Mouse (Mus musculus) ES-E14 (cell line): ENCODE measurements around the gene Unc79. TPM values are rescaled to one million over a fixed set of nuclear protein-coding genes. Genes with fewer than 3 reads are reported as not detected.
A peak's percentile ranks its signal among the peaks of the same experiment; 100 is the strongest.

Experiments
- DNase-seq: peaks from one replicate; pipeline ENCODE4 v3.0.0-alpha.2; 2013; ENCODE audit warnings: low read depth, low spot score
- H3K27ac ChIP-seq: 2 replicates; pipeline ENCODE4 v1.5.1; 2012; ENCODE audit warnings: low read depth, mild to moderate bottlenecking, low read length, moderate library complexity, mixed read lengths; ENCODE audit not compliant: poor library complexity, insufficient read depth, severe bottlenecking
- H3K36me3 ChIP-seq: 2 replicates; pipeline ENCODE4 v1.6.1; 2012; ENCODE audit warnings: mild to moderate bottlenecking, low read length, moderate library complexity, mixed read lengths; ENCODE audit not compliant: control insufficient read depth, poor library complexity, insufficient read depth, severe bottlenecking
- H3K4me1 ChIP-seq, 2 experiments: fragments of 150-350 bp in 1 of 2; sonication (generic) in 1 of 2; 2 replicates each; pipeline ENCODE4 v1.6.1; 2012; ENCODE audit warnings: low read length in 2 of 2, mild to moderate bottlenecking in 1 of 2, mixed read lengths in 1 of 2; ENCODE audit not compliant: control insufficient read depth in 2 of 2, insufficient read depth in 2 of 2, poor library complexity in 1 of 2
- H3K4me3 ChIP-seq, 2 experiments: fragments of 150-350 bp in 1 of 2; sonication (generic) in 1 of 2; 2 replicates each; pipeline ENCODE4 v1.5.1; 2012; ENCODE audit warnings: low read length in 2 of 2, low read depth in 1 of 2, mild to moderate bottlenecking in 1 of 2, mixed read lengths in 1 of 2; ENCODE audit not compliant: insufficient read depth in 1 of 2, poor library complexity in 1 of 2, severe bottlenecking in 1 of 2
- H3K9ac ChIP-seq: 2 replicates; pipeline ENCODE4 v1.6.1; 2012; ENCODE audit warnings: low read depth, mild to moderate bottlenecking, low read length, mixed read lengths; ENCODE audit not compliant: poor library complexity, insufficient read depth, severe bottlenecking
- H3K9me3 ChIP-seq: fragments of 150-350 bp; sonication (generic); 2 replicates; pipeline ENCODE4 v1.6.1; 2012; ENCODE audit warnings: low read depth, mild to moderate bottlenecking, low read length; ENCODE audit not compliant: control insufficient read depth, insufficient read depth
- CHD2 ChIP-seq: IDR thresholded peaks from 2 replicates; pipeline ENCODE4 v1.6.1; 2014; ENCODE audit warnings: mild to moderate bottlenecking, low read depth, low read length, inconsistent platforms
- HCFC1 ChIP-seq: IDR thresholded peaks from 2 replicates; pipeline ENCODE4 v1.6.1; 2012; ENCODE audit warnings: low read length, inconsistent platforms, borderline replicate concordance; ENCODE audit not compliant: insufficient read depth
- MAFK ChIP-seq: IDR thresholded peaks from 2 replicates; pipeline ENCODE4 v1.6.1; 2014; ENCODE audit warnings: mild to moderate bottlenecking, low read depth, low read length, inconsistent platforms; ENCODE audit not compliant: insufficient read depth
- ZC3H11A ChIP-seq: IDR thresholded peaks from 2 replicates; pipeline ENCODE4 v1.6.1; 2012; ENCODE audit warnings: low read depth, mild to moderate bottlenecking, inconsistent platforms, low read length, borderline replicate concordance
- ZNF384 ChIP-seq: IDR thresholded peaks from 2 replicates; pipeline ENCODE4 v1.6.1; 2012; ENCODE audit warnings: low read depth, low read length, inconsistent platforms
- in situ Hi-C, 2 experiments: fragments of 600-800 bp; cut with MboI; formaldehyde crosslinking; loops; one replicate each; pipeline ENCODE4 v1.15.1; 2025; ENCODE audit warnings: low sequenced_read_pairs in 2 of 2, inconsistent platforms in 1 of 2; ENCODE audit not compliant: unreplicated experiment in 2 of 2
- total RNA-seq: library from RNA; depleted of rRNA; stranded (reverse); fragments of 300-350 nt; gene quantifications from 2 replicates; pipeline ENCODE4 v1.2.3, GENCODE M21; 2012

Unc79 gene
- total RNA-seq, 1 experiment, result 0.36 TPM

DNA sequence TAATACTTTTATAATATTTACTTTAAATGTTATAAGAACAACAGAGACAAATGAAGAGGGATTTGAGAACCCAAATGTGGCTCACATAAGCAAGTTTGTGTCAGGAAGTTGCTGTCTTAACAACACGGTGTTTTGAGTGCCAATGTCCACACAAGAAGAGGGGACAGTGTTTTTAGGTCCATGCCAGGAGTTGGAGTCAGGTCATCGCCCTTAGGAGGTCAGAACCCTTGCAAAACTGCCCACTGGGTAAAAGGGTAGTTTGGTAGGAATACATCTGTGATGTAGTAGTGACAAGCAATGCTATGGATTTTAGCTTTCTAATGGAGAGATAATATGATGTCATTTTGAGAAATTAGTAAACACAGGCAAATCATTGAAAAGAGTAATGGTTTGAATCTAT is 201.6 kb downstream of the Unc79 start:
- H3K27ac ChIP-seq, result no peak overlapping the region
- no peaks in the 10 kb centered on the region for H3K4me1 ChIP-seq
- in situ Hi-C loops, result no loop called here
- H3K36me3 ChIP-seq, result no peaks in the 10 kb centered on the region
- DNase-seq, result no peak
- H3K4me3 ChIP-seq, result no peak overlapping the region
- TF ChIP-seq HCFC1 (no peak), MAFK (no peak), ZC3H11A (no peak)
- H3K9me3 ChIP-seq, result no peaks in the 10 kb centered on the region
- no peak overlapping the region for H3K9ac ChIP-seq

DNA sequence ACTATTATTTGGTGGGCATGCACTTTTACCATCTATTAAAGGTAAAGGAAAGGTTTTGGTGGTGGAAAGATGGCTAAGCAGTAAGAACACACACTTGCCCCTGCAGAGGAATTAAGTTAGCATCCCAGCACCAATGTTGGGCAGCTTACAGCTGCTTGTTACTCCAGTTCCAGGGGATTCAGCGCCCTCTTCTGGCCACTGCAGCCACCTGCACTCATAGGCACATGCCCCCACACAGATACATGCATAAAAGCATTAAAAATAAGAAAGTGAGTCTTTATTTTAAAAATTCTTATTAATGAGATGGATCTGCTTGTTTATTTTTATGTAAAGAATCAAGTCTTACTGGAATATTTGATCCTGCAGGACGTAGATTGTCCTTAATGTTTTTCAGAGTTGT is 206.3 kb downstream of the Unc79 start:
- TF ChIP-seq MAFK (no peak), HCFC1 (no peak), CHD2 (no peak), ZC3H11A (no peak), ZNF384 (no peak)
- in situ Hi-C loops, result no loop called here
- Histone ChIP-seq H3K27ac (no peak overlapping the region), H3K4me1 (no peaks in the 10 kb centered on the region; a peak in 1 of 4 replicates), H3K9ac (no peak overlapping the region), H3K36me3 (no peaks in the 10 kb centered on the region), H3K4me3 (no peak overlapping the region), H3K9me3 (no peaks in the 10 kb centered on the region)
- peak; percentile 20 for DNase-seq

DNA sequence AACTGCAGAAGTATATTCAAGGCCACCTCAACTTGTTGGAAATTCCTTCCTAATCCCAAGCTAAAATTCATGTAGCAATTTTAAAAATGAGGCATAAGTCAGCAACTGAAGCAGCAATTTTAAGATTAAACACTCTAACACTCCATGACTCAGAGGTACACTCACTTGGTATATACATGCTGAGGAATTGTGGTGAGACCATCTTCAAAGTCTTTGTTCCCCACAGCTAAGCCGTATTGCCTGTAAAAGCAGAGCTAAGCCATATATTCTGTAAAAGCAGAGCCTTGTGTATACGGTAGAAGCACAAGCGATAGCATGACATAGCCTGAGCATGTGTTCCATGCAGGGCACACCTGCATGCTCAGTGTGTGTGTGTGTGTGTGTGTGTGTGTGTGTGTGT is 206.7 kb downstream of the Unc79 start:
- Histone ChIP-seq H3K9ac (no peak overlapping the region), H3K4me3 (no peak overlapping the region), H3K27ac (no peak overlapping the region), H3K36me3 (no peaks in the 10 kb centered on the region), H3K9me3 (no peaks in the 10 kb centered on the region), H3K4me1 (no peaks in the 10 kb centered on the region; a peak in 1 of 4 replicates)
- no peak for DNase-seq
- TF ChIP-seq CHD2 (no peak), ZC3H11A (no peak), ZNF384 (no peak), HCFC1 (no peak), MAFK (no peak)
- in situ Hi-C loops, result no loop called here

DNA sequence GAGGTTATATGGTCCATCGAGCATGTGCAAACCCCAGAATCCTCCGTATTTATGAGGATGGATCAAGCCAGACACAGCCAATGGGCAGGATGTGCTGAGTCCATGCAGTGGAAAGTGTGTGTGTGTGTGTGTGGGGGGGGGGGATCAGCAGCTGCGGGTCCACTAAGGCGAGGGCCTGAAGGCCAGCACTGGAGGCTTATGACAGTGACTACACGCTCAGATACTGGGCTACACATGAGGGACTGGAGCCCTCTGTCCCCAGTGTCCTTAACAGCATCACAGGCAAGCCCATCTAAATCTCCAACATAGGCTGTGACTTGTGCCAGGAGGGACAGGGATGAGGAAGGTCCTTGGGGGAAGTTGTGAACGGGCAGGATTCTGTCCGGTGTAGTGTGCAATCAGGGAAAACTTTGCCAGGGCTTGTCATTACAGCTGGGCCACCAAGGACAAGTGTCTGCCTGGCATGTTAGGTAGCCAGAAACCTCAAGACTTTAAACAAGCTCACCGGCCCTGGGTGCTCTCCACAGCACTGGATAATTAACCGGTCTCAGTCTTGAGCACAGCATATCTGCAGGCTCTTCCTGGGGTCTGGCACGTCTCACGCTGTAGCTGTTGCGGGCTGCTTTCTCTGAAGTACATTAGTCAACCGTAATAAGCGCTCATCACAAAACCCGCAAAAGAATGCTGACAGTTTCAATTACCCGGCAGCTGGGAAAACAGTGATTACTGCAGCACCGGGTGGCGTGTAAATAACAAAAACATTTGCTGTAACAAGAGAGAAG is 208.7 kb downstream of the Unc79 start:
- Histone ChIP-seq H3K4me1 (no peaks in the 10 kb centered on the region; a peak in 1 of 4 replicates), H3K27ac (no peak overlapping the region), H3K9me3 (no peaks in the 10 kb centered on the region), H3K9ac (no peak overlapping the region), H3K36me3 (no peaks in the 10 kb centered on the region), H3K4me3 (no peak overlapping the region)
- in situ Hi-C loops, result no loop called here
- no peak for DNase-seq
- TF ChIP-seq MAFK (no peak), ZC3H11A (no peak), HCFC1 (no peak), ZNF384 (no peak), CHD2 (no peak)

DNA sequence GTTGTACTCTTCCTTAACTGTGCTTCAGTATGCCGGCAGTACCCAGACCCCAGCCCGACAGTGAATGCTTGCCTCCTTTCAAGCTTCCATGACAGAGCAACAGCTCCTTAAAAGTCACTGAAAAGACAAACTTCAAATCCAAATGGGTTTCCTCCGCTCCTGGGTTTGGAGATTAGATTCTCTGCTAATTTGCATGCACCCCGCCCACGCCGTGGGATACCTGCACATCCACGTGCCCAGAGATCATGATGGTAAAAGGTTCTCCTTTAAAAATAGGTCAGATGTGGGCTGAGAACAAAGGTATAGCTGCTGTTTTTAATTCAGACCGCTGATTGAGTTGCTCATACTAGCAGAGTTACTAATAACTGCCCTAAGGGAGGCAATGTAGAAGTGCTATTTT is 210.4 kb downstream of the Unc79 start:
- in situ Hi-C loops, result no loop called here
- TF ChIP-seq CHD2 (no peak), ZC3H11A (no peak), MAFK (no peak), ZNF384 (no peak), HCFC1 (no peak)
- no peak for DNase-seq

More for the DNA sequence above, 210.4 kb downstream of the Unc79 start:
- no peaks in the 10 kb centered on the region for H3K36me3 ChIP-seq
- no peak overlapping the region for H3K4me3 ChIP-seq
- no peaks in the 10 kb centered on the region for H3K9me3 ChIP-seq
- no peak overlapping the region for H3K27ac ChIP-seq
- H3K9ac ChIP-seq, result no peak overlapping the region
- H3K4me1 ChIP-seq, result no peaks in the 10 kb centered on the region; a peak in 1 of 4 replicates
